Mouse (Mus musculus) left cerebral cortex, adult 18-20 months (tissue): ENCODE measurements around the gene 2510009E07Rik. TPM values are rescaled to one million over a fixed set of nuclear protein-coding genes. Genes with fewer than 3 reads are reported as not detected.
A peak's percentile ranks its signal among the peaks of the same experiment; 100 is the strongest.
"Not testable (repeated sequence)": the region's sequence is repeated elsewhere in the genome, so short reads cannot be mapped to it uniquely, and the experiment has no call there.

Experiments used
- DNase-seq, 2 experiments: peaks; one replicate each; pipeline ENCODE4 v3.0.0; 2021 to 2022; ENCODE audit warnings: low spot score in 2 of 2, mixed read lengths in 1 of 2
- total RNA-seq, 2 experiments: library from RNA; stranded (reverse); gene quantifications; 2 replicates each; pipeline ENCODE4 v1.2.3; 2021

The 2510009E07Rik gene
- total RNA-seq, 2 experiments from 2014 or later = 47.0 to 56.8 TPM

DNA sequence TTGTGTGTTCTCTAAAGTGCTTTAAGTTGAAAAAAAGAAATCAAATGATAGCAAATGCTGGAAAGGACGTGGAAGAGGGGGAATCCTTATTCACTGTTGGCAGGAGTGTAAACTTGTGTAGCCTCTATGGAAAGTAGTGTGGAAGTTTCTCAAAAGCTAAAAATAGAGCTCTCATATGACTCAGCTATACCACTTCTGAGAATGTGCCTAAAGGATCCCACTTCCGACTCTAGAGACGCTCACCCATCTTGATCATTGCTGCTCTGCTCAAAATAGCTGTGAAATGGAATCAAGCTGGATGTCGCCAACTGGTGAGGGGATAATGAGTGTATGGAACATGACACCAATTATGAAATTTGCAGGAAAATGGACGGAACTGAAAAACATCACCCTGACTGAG is 7.1 kb downstream of the 2510009E07Rik start:
- DNase-seq = no peak

DNA sequence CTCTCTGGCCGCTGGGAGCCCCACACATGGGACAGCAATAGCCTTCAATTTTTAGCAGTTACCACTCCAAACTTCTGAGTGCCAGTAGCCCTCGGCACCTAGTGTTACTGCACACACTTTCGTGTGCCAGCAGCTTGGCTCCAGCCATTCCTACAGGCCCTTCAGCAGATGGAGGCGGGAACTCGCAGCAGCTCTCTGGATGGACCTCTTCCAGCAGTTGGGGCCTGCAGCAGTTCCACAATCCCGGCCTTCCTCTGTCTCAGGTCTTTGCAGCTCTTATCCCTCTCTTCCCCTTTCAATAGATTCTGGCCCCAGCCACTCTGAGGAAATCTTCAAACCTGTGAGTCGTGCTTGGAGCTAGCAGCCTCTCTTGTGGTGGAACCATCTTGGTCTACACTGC is 17.7 kb downstream of the 2510009E07Rik start:
- DNase-seq = no peak

DNA sequence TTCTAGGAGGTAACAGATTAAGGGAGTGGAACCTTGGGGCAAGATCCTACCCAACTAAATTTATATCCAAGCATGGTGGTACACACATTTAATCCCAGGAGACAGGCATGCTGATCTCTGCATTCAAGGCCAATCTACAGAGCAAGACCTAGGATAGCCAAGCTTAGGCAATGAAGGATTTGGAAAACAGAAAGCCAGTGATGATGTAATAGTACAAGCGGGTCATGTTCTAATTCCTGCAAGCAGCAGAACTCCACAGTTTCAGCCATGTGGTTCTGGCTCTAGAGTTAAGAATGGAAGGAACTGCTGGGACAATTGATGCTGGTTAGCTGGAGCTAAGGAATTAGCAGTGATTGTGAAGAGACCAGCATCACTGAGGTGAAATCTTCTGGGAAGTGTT is 20.8 kb downstream of the 2510009E07Rik start:
- not testable (repeated sequence) for DNase-seq

DNA sequence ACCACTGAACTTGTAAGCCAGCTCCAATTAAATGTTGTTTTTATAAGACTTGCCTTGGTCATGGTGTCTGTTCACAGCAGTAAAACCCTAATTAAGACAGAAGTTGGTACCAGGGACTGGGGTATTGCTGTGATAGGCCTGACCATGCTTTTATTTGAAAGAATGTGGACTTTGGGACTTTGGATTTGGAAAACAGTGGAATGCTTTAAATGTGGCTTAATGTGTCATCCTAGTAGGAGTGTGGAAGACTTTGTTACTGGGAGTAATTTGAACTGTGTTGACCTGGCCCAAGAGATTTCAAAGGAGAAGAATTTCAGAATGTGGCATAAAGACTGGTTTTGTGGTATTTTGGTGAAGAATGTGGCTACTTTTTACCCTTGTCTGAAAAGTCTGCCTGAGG is 21.4 kb downstream of the 2510009E07Rik start:
- not testable (repeated sequence) for DNase-seq

DNA sequence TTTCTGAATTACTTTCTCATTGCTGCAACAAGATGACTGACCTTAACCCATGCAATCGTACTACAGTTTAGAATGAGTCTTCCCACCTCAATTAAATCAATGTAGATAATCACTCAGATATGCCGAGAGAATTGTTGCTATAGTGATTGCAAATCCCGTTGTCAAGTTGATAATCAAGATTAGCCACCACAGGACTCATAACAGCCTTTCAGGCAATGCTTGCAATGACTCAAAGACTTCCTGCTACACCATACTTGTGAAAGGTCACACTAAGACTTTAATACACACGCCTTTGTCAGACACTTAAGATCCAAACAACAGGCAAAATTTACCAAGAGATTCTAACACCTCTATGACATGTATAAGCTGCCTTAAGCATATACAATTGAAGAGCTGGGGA is 22.6 kb downstream of the 2510009E07Rik start:
- DNase-seq = no peak

DNA sequence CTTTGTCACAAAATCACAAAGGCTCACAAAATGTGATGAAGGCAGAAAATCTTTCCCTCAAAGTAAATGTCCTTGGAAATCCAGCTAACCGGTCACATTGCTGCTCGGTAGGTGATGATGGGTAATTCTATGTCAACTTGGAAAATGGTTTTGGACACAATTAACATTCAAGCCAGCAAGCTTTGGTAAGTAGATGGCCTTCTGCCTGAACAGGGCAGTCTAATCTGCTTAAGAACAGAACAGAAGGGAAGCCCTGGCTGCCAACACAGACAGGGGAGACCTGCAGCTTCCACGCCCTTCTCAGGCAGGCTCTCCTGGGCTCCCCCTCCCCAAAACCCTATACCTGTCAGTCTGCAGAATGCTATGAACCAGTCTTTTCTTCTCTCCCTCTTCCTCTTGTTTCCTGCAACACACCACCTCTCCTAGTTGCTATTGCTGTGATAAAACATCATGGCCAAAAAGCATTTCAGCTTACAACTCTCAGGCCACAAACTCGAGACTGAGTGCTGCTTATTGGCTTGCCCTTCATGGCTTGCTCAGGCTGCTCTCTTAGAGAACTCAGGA is 29.0 kb downstream of the 2510009E07Rik start:
- no peak for DNase-seq

DNA sequence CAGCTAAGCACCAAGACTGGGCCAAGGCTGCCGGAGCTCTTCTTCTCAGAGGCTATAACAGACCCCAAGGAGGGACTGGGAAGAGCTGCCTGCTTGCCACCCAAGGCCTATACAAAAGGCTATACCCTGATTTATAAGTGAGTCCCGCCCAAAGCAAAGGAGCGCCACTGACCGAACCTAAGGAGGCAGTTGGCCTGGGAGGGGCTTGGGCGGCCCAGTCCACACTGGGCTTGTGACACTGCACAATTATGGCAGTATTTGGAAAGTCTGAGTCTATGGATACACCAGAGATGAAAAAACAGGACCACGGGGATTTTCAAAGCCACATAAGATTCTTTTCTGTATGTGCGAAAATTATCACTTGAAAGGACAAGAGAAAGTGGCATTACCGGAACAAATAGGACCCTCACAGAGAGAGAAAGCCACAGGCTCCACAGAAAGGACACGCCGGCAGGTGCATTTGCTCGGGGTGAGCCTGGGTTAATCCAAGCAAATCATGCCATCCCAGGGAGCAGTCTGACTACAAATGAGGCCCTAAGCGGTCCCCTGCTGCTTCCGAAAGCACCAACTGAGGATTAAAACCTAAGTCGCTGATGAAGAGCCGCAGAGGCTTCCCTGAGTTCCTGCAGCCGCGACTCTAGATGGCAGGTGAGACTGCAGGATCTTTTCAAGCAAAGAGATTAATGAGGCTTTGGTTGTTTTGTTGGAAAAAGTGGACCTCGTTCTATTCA is 29.7 kb downstream of the 2510009E07Rik start:
- no peak for DNase-seq

DNA sequence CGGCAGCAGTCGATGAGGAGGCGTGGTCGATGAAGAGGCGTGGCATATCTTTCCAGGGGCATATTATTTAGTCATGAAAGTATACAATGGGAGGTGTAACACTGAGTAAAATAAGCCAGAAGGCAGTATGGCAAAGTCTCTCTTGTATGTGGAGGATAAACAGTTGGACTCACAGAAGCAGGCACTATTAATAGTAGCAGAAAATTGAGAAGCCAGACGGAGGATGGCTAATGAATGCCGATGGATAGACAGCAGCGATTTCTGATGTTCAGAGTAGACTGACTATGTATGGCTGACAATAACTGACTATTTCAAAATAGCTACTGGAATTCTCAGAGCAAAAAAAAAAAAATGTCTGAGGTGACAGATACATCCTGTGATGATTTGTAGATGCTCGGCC is 38.5 kb downstream of the 2510009E07Rik start:
- no peak for DNase-seq

DNA sequence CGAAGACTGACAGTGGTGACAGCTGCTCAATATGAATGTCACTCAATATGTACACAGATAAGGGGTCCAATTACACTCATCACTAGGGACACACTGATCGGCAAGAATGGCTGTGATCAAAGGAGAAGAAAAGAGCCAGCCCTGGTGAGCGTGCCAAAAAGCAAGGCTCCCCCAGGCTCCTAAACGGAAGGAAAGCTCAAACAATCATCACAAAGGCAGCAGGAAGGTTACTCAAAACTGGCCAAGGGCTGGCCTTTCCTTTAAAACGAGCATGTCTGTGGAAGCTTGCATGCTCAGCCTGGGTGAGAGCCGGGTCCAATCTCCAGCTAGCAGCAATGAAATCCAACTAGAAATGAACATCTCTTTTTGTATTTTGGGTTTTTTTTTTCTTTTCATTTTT is 39.2 kb downstream of the 2510009E07Rik start:
- DNase-seq = no peak

DNA sequence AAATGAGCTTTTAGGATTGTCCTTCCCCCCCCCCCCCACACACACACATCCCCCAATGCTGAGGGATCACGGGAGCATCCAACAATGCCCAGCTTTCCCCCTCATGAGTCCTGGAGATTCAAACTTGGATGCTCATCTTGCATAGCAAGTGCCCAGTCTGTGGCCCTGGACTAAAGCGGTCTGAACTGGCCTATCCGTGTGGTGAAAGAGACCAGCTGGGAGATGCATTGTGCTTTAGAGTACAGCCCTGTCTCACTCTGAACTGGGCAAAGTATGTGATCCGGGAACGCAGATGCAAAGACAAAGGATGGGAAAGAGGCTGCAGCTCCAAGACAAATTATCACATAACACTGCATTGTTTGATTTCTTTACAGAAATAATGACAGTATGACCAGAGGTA is 40.1 kb downstream of the 2510009E07Rik start:
- DNase-seq = no peak

DNA sequence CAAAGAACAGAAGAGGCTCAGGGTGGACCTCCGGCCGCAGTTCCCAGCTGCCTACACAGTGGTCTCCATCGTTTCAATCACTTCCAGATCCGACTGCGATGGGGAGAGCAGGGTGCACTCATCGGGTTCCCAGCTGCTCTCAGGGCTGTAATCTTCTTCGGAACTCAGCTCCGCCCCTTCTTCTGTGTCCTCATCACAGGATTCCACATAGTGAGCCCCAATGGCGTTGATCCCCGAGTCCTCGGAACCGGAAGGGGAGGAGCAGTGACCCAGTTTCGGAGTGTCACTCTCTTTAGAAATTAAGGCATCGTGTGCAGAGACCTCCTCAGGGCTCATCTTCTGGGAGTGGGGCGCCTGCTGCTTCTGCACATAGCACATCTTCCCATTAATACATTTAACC is 41.3 kb downstream of the 2510009E07Rik start:
- DNase-seq = no peak

DNA sequence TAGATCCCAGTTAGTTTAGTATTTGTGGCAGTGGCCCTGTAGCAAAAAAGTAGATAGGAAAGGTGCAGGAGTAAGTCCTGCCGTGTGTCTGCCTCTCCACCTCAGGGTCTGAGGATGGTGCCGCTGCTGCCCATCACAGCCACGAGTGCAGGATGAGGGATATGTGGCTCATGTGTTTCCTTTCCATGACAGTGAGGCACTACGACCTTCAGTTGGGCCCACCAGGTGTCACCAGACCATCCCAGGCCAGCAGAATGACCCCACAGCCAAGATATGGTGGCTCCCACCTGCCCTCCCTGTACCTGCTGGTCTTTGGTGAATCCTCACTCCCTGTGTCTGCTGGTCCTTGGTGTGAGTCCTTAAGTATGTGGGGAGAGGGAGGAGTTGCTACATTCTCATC is 43.3 kb downstream of the 2510009E07Rik start:
- no peak for DNase-seq

DNA sequence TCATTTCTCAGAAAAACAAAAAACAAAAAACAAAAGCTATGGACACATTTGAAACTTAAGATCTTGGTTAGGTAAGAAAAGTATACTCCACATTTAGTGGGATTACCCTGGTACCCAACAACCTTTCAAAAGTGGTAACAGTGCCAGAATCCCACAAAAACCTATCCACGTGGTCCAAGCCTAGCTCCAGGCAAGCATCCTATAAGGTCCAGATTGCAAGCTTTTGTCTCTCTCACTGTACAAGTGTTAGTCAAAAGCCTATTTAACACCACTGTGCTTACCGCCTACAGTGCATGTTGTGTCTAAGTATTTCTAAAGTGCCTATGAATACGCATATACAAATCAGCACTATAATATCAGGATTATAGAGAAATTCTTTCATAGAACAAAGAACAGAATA is 44.2 kb downstream of the 2510009E07Rik start:
- DNase-seq = no peak

DNA sequence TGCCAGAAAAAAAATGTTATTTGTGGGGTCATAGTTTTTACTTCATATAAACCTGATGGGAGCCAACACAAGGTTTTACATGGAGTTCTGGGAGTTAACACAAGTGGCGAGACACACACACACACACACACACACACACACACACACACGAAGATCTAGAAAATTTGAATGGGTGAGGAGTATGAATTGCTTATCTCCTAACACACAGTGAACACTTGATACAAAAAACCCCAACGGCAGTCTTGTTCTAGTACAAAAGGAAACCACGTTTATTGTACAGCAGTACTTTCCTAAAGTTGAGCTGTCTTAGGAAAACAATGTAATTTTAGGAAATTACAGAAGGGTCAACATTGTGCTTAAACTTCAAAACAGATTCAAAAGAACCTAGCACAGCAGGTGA is 45.7 kb downstream of the 2510009E07Rik start:
- DNase-seq = no peak

DNA sequence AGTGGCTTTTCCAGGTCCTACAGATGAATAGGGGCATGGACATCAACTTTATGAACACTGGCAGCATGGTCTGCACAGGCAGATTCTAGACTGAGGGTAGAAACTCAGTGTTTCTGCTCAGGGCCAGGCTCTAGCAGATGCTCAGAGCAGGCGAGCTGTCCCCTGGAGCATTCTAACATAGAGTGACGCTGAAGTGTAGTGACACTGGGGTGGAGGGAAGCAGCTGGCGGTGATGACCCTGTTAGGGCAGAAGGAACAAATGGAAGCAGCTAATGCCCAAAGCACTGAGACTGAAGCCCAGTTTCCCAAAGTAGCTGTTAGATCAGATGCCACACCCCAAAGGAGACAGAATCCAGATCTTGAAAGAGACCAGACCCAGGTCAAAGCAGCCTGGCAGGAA is 48.0 kb downstream of the 2510009E07Rik start:
- no peak for DNase-seq

DNA sequence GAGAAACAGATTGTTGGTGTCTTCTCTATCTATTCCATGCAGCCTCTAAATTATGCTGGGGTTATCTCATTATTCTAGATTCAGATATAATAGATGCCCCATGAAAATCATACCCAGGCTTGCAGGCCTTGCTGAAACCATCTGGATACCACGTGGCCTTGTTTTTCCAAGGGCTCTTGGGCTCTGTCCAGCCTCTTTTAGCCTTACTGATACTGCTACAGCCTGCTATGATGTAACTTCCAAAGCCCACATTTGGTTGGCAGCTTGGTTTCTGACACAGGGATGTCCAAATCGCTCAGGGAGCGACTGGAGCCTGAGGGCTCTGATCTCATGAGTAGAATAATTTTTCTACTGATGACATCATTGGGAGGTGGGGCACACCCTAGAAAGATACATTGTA is 48.5 kb downstream of the 2510009E07Rik start:
- DNase-seq = no peak

DNA sequence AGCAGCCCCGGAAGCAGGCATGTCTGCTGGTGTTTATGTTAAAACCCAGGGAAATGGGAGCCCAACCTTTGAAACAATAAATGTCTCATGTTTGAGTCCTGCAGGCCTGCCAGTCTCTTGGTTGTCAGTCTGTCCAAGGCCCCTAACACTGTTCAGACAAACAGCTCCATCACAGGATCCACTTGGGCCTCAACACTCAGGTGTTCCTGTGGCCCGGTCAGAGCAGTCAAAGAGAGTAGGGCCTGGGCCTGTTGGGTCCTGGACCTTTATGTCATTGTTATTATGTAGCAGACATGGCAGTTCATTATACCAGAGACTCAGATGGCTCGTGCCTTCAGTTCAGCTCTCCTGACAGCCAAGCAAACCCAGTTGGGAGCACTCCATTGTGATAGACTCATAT is 49.9 kb downstream of the 2510009E07Rik start:
- no peak for DNase-seq

DNA sequence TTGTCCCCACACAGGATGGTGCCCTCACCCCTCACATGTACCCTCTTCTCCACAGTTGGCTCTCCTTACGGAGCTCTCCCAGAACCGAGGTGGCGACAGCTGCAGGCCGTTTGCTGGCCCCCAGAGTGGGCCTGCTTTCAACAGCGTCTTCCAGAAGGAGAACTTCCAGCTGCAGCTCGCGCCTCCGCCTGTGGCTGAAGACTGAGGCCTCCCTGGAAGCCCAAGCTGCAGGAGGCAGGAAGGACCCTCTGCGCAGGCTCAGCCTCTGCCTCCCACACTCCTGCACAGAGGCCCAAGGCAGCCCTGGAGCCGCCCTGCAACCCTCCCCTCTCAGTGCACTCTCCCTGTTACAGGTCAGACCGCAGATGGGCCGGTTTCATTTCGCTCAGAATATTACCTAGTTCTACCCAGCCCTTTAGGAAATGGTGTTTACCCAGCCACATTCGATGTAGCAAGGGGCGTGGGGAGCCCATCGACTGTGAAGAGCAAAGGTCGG is 50.4 kb downstream of the 2510009E07Rik start:
- peak; percentile 39 to 41 for DNase-seq

DNA sequence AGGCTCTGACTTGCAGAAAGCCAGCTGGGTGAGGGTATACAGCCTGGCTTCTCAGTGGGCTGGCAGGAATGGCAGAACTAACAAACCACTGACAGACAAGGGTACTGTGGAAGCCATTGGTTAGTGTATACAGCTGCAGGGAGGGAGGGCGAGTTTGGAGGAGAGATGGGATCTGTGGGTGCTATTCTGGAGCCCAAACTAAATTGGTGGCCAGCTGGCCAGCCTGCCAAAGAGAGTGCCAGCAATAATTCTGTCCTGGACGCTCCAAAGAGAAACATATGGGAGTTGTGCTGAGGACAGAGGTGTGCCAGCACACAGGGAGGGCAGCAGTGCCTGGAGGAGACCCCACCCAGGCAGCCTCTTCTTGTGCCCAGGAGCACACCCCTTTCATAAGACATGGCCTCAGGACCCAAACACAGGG is 50.8 kb downstream of the 2510009E07Rik start:
- DNase-seq = peak in 1 of 2 experiments; percentile 39

DNA sequence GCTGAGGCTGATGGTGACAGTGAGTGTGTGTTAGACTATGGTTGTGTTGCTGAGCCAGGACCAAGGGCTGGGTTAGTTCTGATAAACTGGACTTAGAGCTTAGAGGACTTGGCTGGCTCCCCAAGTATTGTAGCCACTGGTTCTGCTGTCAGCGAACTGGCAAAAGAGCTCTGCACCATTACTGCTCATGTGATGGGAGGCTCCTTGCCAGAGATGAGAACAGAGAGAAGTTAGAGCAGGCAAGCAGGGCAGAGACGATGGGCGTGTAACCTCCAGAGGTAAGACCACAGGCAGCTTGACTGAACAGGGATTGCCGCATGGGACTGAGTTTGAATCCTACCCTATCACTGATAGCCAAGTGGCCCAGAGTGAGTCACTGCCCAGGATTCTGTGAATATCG is 51.6 kb downstream of the 2510009E07Rik start:
- DNase-seq = no peak

DNA sequence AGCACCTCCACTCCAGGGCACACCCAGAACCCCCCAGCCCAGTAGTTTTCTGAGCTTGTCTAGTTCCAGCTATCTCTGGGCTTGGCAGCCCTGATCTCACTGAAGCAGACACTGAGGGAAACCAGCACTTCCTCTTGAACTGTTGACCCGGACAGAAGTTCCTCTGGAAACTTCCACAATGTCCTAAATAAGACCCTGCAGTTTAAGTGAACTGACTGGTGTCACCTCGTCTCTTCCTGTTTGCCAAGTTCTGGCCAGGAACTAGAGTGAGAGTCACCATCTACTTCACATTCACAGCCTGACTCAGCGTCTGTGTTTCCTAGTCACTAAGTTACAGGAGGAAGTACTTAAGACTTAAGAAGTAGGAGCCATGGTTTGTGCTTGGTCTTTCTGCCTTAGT is 52.5 kb downstream of the 2510009E07Rik start:
- no peak for DNase-seq

DNA sequence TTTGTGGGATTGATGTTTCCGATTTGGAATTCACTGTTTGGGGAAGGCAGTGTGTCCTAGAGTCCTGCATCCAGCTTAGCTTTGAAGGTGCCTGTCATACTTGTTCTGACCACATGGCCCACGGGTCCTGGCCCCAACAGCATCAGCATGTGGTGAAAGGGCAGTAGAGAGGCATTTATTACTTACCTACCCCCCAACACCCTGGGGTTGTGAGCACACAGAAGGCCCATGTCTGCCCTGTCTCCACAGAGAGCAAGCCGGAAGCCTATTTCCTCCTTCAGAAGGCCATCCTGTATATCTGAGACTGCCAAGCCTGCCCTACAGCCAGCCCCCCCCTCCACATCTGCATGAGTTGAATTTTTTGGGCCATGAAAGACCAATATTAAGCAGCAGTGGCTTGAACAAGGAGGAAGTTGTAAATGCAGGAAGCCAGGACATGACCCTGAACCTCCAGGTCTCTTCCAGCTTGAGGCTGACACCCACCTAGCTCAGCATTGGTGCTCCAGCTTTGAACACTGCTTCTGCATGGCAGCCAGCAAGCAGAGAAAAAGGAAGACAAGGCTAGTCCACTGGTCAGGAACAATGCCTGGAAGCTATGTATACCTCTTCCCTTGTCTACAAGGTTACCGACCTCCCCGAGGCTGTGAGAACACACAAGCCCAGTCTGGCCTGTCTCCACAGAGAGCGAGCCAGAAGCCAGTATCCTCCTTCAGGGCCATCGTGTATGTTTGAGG is 53.5 kb downstream of the 2510009E07Rik start:
- no peak for DNase-seq
